Comparison of ENCODE assay signal across 8 mouse cellular contexts in the genomic region with DNA sequence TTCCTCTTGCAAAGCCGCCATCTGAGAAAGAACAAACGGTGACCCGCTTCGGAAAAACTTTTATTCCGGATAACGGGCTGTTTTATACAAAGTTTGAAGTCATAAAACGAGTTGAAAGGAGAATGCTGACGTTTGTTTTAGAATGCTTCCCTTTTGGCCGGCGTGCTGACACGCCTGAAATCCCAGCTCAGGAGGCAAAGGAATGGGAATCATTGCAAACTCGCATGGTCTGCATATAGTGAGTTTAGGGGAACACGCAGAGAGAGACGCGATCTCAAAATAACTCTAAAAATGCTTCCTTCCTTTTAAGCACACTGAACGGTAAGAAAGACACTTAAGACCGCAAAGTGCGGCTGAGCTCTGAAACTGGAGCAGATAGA. TPM values are rescaled to one million over a fixed set of nuclear protein-coding genes. Genes with fewer than 3 reads are reported as not detected.
DNase-seq lines count a peak whose midpoint lies in the region; ATAC-seq and TF ChIP-seq lines count a peak whose summit lies in the region.

No protein-coding gene starts in this region.

- H3K79me2 ChIP-seq in C2C12 (ENCODE audit: control insufficient read depth, insufficient read depth) = peaks cover 76% of the 10 kb centered on the region

- H3K4me2 ChIP-seq in embryonic facial prominence, embryonic 15.5 days (replicated peaks) = peak overlapping the region; percentile 70
- H3K4me2 ChIP-seq in limb, embryonic 11.5 days (ENCODE audit: low read depth, severe bottlenecking) = peak overlapping the region; percentile 93
- peak overlapping the region; percentile 82 for H3K4me2 ChIP-seq in stomach, embryonic 14.5 days (replicated peaks; ENCODE audit: low read depth, low read length)

- no peak for TF ChIP-seq CTCF in gastrocnemius, adult 2 months (IDR thresholded peaks at IDR 0.05)
- TF ChIP-seq CTCF in C2C12 (IDR thresholded peaks at IDR 0.05; ENCODE audit: control insufficient read depth, insufficient read depth, insufficient read length) = no peak

- H3K9ac ChIP-seq in embryonic facial prominence, embryonic 15.5 days = peak overlapping the region; percentile 96
- H3K9ac ChIP-seq in limb, embryonic 11.5 days (ENCODE audit: low read length) = peak overlapping the region; percentile 99
- peak overlapping the region; percentile 83 for H3K9ac ChIP-seq in stomach, embryonic 14.5 days (replicated peaks; ENCODE audit: low read depth, low read length)

- under 1% methylated on average over 18 of the region's 18 CpGs for WGBS in embryonic facial prominence, embryonic 15.5 days
- WGBS in limb, embryonic 11.5 days = under 1% methylated on average over 18 of the region's 18 CpGs
- WGBS in stomach, embryonic 14.5 days = under 1% methylated on average over 18 of the region's 18 CpGs

- H3K79me3 ChIP-seq in C2C12 (ENCODE audit: low read depth) = peaks cover 60% of the 10 kb centered on the region

- no peak for ATAC-seq in embryonic facial prominence, embryonic 15.5 days (ENCODE audit: insufficient number of reproducible peaks, low FRiP score, low TSS enrichment, low read depth)
- no peak for ATAC-seq in limb, embryonic 11.5 days (ENCODE audit: insufficient number of reproducible peaks, low FRiP score, low TSS enrichment, low read depth)
- ATAC-seq in stomach, embryonic 14.5 days (ENCODE audit: insufficient number of reproducible peaks, insufficient read depth, low FRiP score, low read depth) = no peak

- peak overlapping the region; percentile 84 for H3K4me3 ChIP-seq in gastrocnemius, adult 2 months
- H3K4me3 ChIP-seq in C2C12 (ENCODE audit: insufficient read depth, poor library complexity, severe bottlenecking) = peak overlapping the region; percentile 98
- peak overlapping the region; percentile 77 for H3K4me3 ChIP-seq in embryonic facial prominence, embryonic 15.5 days (replicated peaks)
- peak overlapping the region; percentile 90 for H3K4me3 ChIP-seq in limb, embryonic 11.5 days (ENCODE audit: low read depth, low read length)
- H3K4me3 ChIP-seq in stomach, embryonic 14.5 days (ENCODE audit: low read depth, low read length) = peak overlapping the region; percentile 99

- no peaks in the 10 kb centered on the region for H3K27me3 ChIP-seq in C2C12 (ENCODE audit: control insufficient read depth, insufficient read depth, insufficient read length)
- H3K27me3 ChIP-seq in embryonic facial prominence, embryonic 15.5 days = no peaks in the 10 kb centered on the region
- no peaks in the 10 kb centered on the region for H3K27me3 ChIP-seq in limb, embryonic 11.5 days (ENCODE audit: control insufficient read depth, insufficient read depth, low read length)
- H3K27me3 ChIP-seq in stomach, embryonic 14.5 days (ENCODE audit: control insufficient read depth, insufficient read depth, low read length) = no peaks in the 10 kb centered on the region

- intact Hi-C loops in gastrocnemius, adult 2 months (cut with DNase I) = loop anchor here (2.0 to 5.0 kb wide), 3 partner anchors 34 to 93 kb away; a partner anchor contains a TSS

- H3K27ac ChIP-seq in gastrocnemius, adult 2 months = peak overlapping the region; percentile 99
- peak overlapping the region; percentile 96 for H3K27ac ChIP-seq in embryonic facial prominence, embryonic 15.5 days (replicated peaks)
- H3K27ac ChIP-seq in limb, embryonic 11.5 days (replicated peaks; ENCODE audit: low read depth, low read length) = peak overlapping the region; percentile 95
- H3K27ac ChIP-seq in stomach, embryonic 14.5 days (ENCODE audit: low read length) = peak overlapping the region; percentile 98

- H3K36me3 ChIP-seq in C2C12 (ENCODE audit: control insufficient read depth, insufficient read depth) = peaks cover 10% of the 10 kb centered on the region
- H3K36me3 ChIP-seq in embryonic facial prominence, embryonic 15.5 days = no peaks in the 10 kb centered on the region
- peaks cover 2% of the 10 kb centered on the region; the same call in 1 of the 2 replicates for H3K36me3 ChIP-seq in limb, embryonic 11.5 days (ENCODE audit: control insufficient read depth, insufficient read depth, low read length)
- H3K36me3 ChIP-seq in stomach, embryonic 14.5 days (ENCODE audit: control insufficient read depth, insufficient read depth, low read length) = no peaks in the 10 kb centered on the region

- DNase-seq in gastrocnemius, adult 2 months = no peak
- no peak for DNase-seq in gastrocnemius, postnatal 25 days
- no peak for DNase-seq in limb, embryonic 11.5 days (ENCODE audit: low spot score)
- no peak for DNase-seq in thymus, postnatal 36 days
- no peak for DNase-seq in gastrocnemius, adult 8-10 months (ENCODE audit: low spot score in 2 of 2)

- peaks cover 14% of the 10 kb centered on the region for H3K4me1 ChIP-seq in embryonic facial prominence, embryonic 15.5 days
- no peaks in the 10 kb centered on the region for H3K4me1 ChIP-seq in limb, embryonic 11.5 days (ENCODE audit: control insufficient read depth, insufficient read depth, low read length)
- H3K4me1 ChIP-seq in stomach, embryonic 14.5 days (ENCODE audit: control insufficient read depth, insufficient read depth, low read length) = peaks cover 6% of the 10 kb centered on the region; the same call in 1 of the 2 replicates

- no peaks in the 10 kb centered on the region for H3K9me3 ChIP-seq in embryonic facial prominence, embryonic 15.5 days (replicated peaks)
- H3K9me3 ChIP-seq in limb, embryonic 11.5 days (ENCODE audit: control insufficient read depth, low read length) = no peaks in the 10 kb centered on the region
- no peaks in the 10 kb centered on the region for H3K9me3 ChIP-seq in stomach, embryonic 14.5 days (ENCODE audit: control insufficient read depth, low read depth, low read length)

- H3ac ChIP-seq in C2C12 (ENCODE audit: control insufficient read depth, insufficient read length, low read depth) = peak overlapping the region; percentile 96

TF ChIP-seq in C2C12, 6 proteins besides CTCF, POLR2A, EP300 and RAD21:
- TF ChIP-seq MYOD1 (IDR thresholded peaks at IDR 0.05; ENCODE audit: control insufficient read depth, insufficient read length, low read depth) = no peak
- TF ChIP-seq FOSL1 (IDR thresholded peaks at IDR 0.05; ENCODE audit: insufficient read depth, low read length, poor library complexity, severe bottlenecking) = no peak
- TF ChIP-seq CEBPB (IDR thresholded peaks at IDR 0.05; ENCODE audit: low read depth) = no peak
- TF ChIP-seq USF1 (IDR thresholded peaks at IDR 0.05; ENCODE audit: low read depth) = no peak
- no peak for TF ChIP-seq MYOG (IDR thresholded peaks at IDR 0.05; ENCODE audit: control insufficient read depth, extremely low read depth, insufficient read length)
- TF ChIP-seq MAX (IDR thresholded peaks at IDR 0.05) = no peak

RNA-seq across cellular contexts. Expression of a gene that starts 0.4 kb away (rescaled TPM):
- 1 to 10 TPM; 2.2 to 2.6 TPM for total RNA-seq in gastrocnemius, adult 2 months (2021)
- total RNA-seq in gastrocnemius, postnatal 25 days (2021) = 1 to 10 TPM; 1.4 to 1.8 TPM
- 4.5 TPM for polyA plus RNA-seq in C2C12 (2012; fragmentation: generic; extraction: Trizol)
- polyA plus RNA-seq in embryonic facial prominence, embryonic 15.5 days (2015; fragmentation: Nextera tagmentation; extraction: Ambion mirVana) = 8.1 and 9.2 TPM in 2 replicates
- polyA plus RNA-seq in limb, embryonic 11.5 days (2014; fragmentation: Nextera tagmentation; extraction: Ambion mirVana) = 12.5 and 13.7 TPM in 2 replicates
- 9.9 and 11.1 TPM in 2 replicates for polyA plus RNA-seq in stomach, embryonic 14.5 days (2014; fragmentation: Nextera tagmentation; extraction: Ambion mirVana)
- total RNA-seq in gastrocnemius, adult 8-10 months (2022) = 1 to 10 TPM; 1.6 to 1.9 (median 1.8) TPM

RNA-seq across cellular contexts. Expression of a gene that starts 0.5 kb away (rescaled TPM):
- 100 to 1,000 TPM; 133 to 139 TPM for total RNA-seq in gastrocnemius, adult 2 months (2021)
- 100 to 1,000 TPM; 114 to 115 TPM for total RNA-seq in gastrocnemius, postnatal 25 days (2021)
- 33.6 TPM for polyA plus RNA-seq in C2C12 (2012; fragmentation: generic; extraction: Trizol)
- 157 and 163 TPM in 2 replicates for polyA plus RNA-seq in embryonic facial prominence, embryonic 15.5 days (2015; fragmentation: Nextera tagmentation; extraction: Ambion mirVana)
- polyA plus RNA-seq in limb, embryonic 11.5 days (2014; fragmentation: Nextera tagmentation; extraction: Ambion mirVana) = 170 and 185 TPM in 2 replicates
- 123 and 144 TPM in 2 replicates for polyA plus RNA-seq in stomach, embryonic 14.5 days (2014; fragmentation: Nextera tagmentation; extraction: Ambion mirVana)
- 100 to 1,000 TPM; 114 to 145 (median 126) TPM for total RNA-seq in gastrocnemius, adult 8-10 months (2022)
